Mouse (Mus musculus) bone marrow macrophage, adult 2 months (primary cell): Measurements from ENCODE around the gene Abca3.
"Not testable (repeated sequence)": the region's sequence is repeated elsewhere in the genome, so short reads cannot be mapped to it uniquely, and the experiment has no call there.

Experiments used
- CTCF ChIP-seq: IDR thresholded peaks from 2 replicates; pipeline ENCODE4 v1.5.1; 2012; ENCODE audit warnings: low read depth, mild to moderate bottlenecking, low read length, moderate library complexity
- POLR2A ChIP-seq: IDR thresholded peaks from 2 replicates; pipeline ENCODE4 v1.6.1; 2012; ENCODE audit warnings: mild to moderate bottlenecking, low read depth, low read length, borderline replicate concordance

GRCm38 (mm10) chr17:24455523-24456206, 103.9 kb downstream of the Abca3 start:
- not testable (repeated sequence) for TF ChIP-seq POLR2A, CTCF
